Mouse (Mus musculus) intestine, embryonic 16.5 days (tissue): ENCODE results near the gene Adtrp. TPM values are rescaled to one million over a fixed set of nuclear protein-coding genes. Genes with fewer than 3 reads are reported as not detected.

Experiments
- ATAC-seq: fragments of 200-750 bp; cut with Nextera tagmentation; 2 replicates; pipeline ENCODE4 v1.8.0; 2017; ENCODE audit warnings: moderate TSS enrichment, moderate library complexity
- H3K27ac ChIP-seq: fragments of 300-500 bp; sonication (generic); 2 replicates; pipeline ENCODE4 v1.5.1; 2014; ENCODE audit warnings: mild to moderate bottlenecking, low read length
- H3K27me3 ChIP-seq: fragments of 300-500 bp; sonication (generic); replicated peaks from 2 replicates; pipeline ENCODE4 v1.6.1; 2014; ENCODE audit warnings: low read length, control low read depth, mixed read lengths; ENCODE audit not compliant: control insufficient read depth, insufficient read depth
- H3K36me3 ChIP-seq: fragments of 300-500 bp; sonication (generic); 2 replicates; pipeline ENCODE4 v1.6.1; 2014; ENCODE audit warnings: low read length, control low read depth; ENCODE audit not compliant: control insufficient read depth, insufficient read depth
- H3K4me1 ChIP-seq: fragments of 300-500 bp; sonication (generic); 2 replicates; pipeline ENCODE4 v1.6.1; 2014; ENCODE audit warnings: low read length, control low read depth, mixed read lengths; ENCODE audit not compliant: control insufficient read depth, insufficient read depth
- H3K4me2 ChIP-seq: fragments of 300-500 bp; sonication (generic); 2 replicates; pipeline ENCODE4 v1.6.1; 2014; ENCODE audit warnings: low read depth, low read length, control low read depth
- H3K4me3 ChIP-seq: fragments of 300-500 bp; sonication (generic); 2 replicates; pipeline ENCODE4 v1.5.1; 2014; ENCODE audit warnings: mild to moderate bottlenecking, low read length
- H3K9ac ChIP-seq: fragments of 300-500 bp; sonication (generic); 2 replicates; pipeline ENCODE4 v1.6.1; 2014; ENCODE audit warnings: low read depth, low read length
- H3K9me3 ChIP-seq: fragments of 300-500 bp; sonication (generic); 2 replicates; pipeline ENCODE4 v1.6.1; 2016; ENCODE audit warnings: low read length, control low read depth; ENCODE audit not compliant: control insufficient read depth
- WGBS: fragments of 180-500 bp; shearing (Covaris S2); extraction: QIAGEN DNeasy Blood & Tissue Kit; methylation state at CpG from one replicate; pipeline ENCODE4 v1.1.7; 2014; 5-methylcytosine and 5-hydroxymethylcytosine counted together
- polyA plus RNA-seq: library from polyadenylated mRNA; unstranded; fragments of >200 nt; fragmentation: Nextera tagmentation; extraction: Ambion mirVana; gene quantifications from 2 replicates; pipeline ENCODE4 v1.2.1, GENCODE M21; 2015

The Adtrp gene
- polyA plus RNA-seq, 1 experiment from 2014 or later, result 21.5 TPM

GRCm38 (mm10) chr13:41845013-41845412 is 2.5 kb downstream of the Adtrp start:
- Histone ChIP-seq H3K9ac (no peak overlapping the region), H3K4me3 (no peak overlapping the region), H3K4me1 (no peaks in the 10 kb centered on the region), H3K9me3 (no peaks in the 10 kb centered on the region), H3K36me3 (no peaks in the 10 kb centered on the region), H3K27me3 (no peaks in the 10 kb centered on the region), H3K4me2 (no peak overlapping the region), H3K27ac (no peak overlapping the region)
- ATAC-seq, result no peak
- 56% methylated on average over 5 of the region's 5 CpGs for WGBS

- no peaks in the 10 kb centered on the region for H3K36me3 ChIP-seq
Observed at GRCm38 (mm10) chr13:41844071-41844470, 3.4 kb downstream of the Adtrp start.

GRCm38 (mm10) chr13:41833614-41834139 is 13.8 kb downstream of the Adtrp start:
- Histone ChIP-seq H3K27me3 (no peaks in the 10 kb centered on the region), H3K4me2 (no peak overlapping the region), H3K36me3 (no peaks in the 10 kb centered on the region), H3K4me3 (no peak overlapping the region), H3K9ac (no peak overlapping the region), H3K4me1 (no peaks in the 10 kb centered on the region), H3K9me3 (no peaks in the 10 kb centered on the region), H3K27ac (no peak overlapping the region)
- ATAC-seq, result no peak
- 88% methylated on average over 8 of the region's 8 CpGs for WGBS

More at GRCm38 (mm10) chr13:41844071-41844470, 3.4 kb downstream of the Adtrp start:
- ATAC-seq, result no peak
- WGBS, result 79% methylated on average over 4 of the region's 4 CpGs
- H3K27me3 ChIP-seq, result no peaks in the 10 kb centered on the region
- H3K4me2 ChIP-seq, result no peak overlapping the region
- H3K9ac ChIP-seq, result no peak overlapping the region
- no peak overlapping the region for H3K27ac ChIP-seq
- no peak overlapping the region for H3K4me3 ChIP-seq
- no peaks in the 10 kb centered on the region for H3K9me3 ChIP-seq
- no peaks in the 10 kb centered on the region for H3K4me1 ChIP-seq

- Histone ChIP-seq H3K9me3 (no peaks in the 10 kb centered on the region), H3K36me3 (no peaks in the 10 kb centered on the region), H3K9ac (no peak overlapping the region), H3K4me3 (no peak overlapping the region), H3K27me3 (no peaks in the 10 kb centered on the region), H3K4me2 (no peak overlapping the region), H3K4me1 (no peaks in the 10 kb centered on the region), H3K27ac (peak overlapping the region; percentile 71)
- ATAC-seq, result peak; percentile 96
- 73% methylated on average over 8 of the region's 8 CpGs for WGBS
Observed at GRCm38 (mm10) chr13:41828296-41828754, 19.2 kb downstream of the Adtrp start.

- 93% methylated on average over 5 of the region's 5 CpGs for WGBS
- Histone ChIP-seq H3K27me3 (no peaks in the 10 kb centered on the region), H3K9ac (no peak overlapping the region), H3K9me3 (no peaks in the 10 kb centered on the region), H3K4me1 (no peaks in the 10 kb centered on the region), H3K4me3 (no peak overlapping the region), H3K27ac (peak overlapping the region; percentile 71), H3K36me3 (no peaks in the 10 kb centered on the region), H3K4me2 (0 out of 2 replicates have a peak overlapping the region, but pooled peaks have one; percentile 4)
- no peak for ATAC-seq
Observed at GRCm38 (mm10) chr13:41827581-41827980, 19.9 kb downstream of the Adtrp start.

- Histone ChIP-seq H3K36me3 (no peaks in the 10 kb centered on the region), H3K27ac (no peak overlapping the region), H3K27me3 (no peaks in the 10 kb centered on the region), H3K4me2 (no peak overlapping the region), H3K9ac (no peak overlapping the region), H3K4me1 (no peaks in the 10 kb centered on the region), H3K4me3 (no peak overlapping the region), H3K9me3 (no peaks in the 10 kb centered on the region)
- ATAC-seq, result no peak
- WGBS, result 75% methylated on average over 11 of the region's 11 CpGs
Observed at GRCm38 (mm10) chr13:41825379-41825966, 22.0 kb downstream of the Adtrp start.

- no peaks in the 10 kb centered on the region for H3K9me3 ChIP-seq
- 65% methylated on average over 3 of the region's 3 CpGs for WGBS
- H3K4me1 ChIP-seq, result no peaks in the 10 kb centered on the region
- no peaks in the 10 kb centered on the region for H3K36me3 ChIP-seq
- H3K4me2 ChIP-seq, result no peak overlapping the region
- H3K9ac ChIP-seq, result no peak overlapping the region
- H3K27ac ChIP-seq, result no peak overlapping the region
- no peaks in the 10 kb centered on the region for H3K27me3 ChIP-seq
- no peak overlapping the region for H3K4me3 ChIP-seq
- no peak for ATAC-seq
Observed at GRCm38 (mm10) chr13:41823077-41823476, 24.4 kb downstream of the Adtrp start.

GRCm38 (mm10) chr13:41822617-41823016 is 24.9 kb downstream of the Adtrp start:
- Histone ChIP-seq H3K9me3 (no peaks in the 10 kb centered on the region), H3K27ac (no peak overlapping the region), H3K4me3 (no peak overlapping the region), H3K4me1 (no peaks in the 10 kb centered on the region; the same call in 1 of the 2 replicates), H3K9ac (no peak overlapping the region), H3K27me3 (no peaks in the 10 kb centered on the region), H3K4me2 (no peak overlapping the region), H3K36me3 (no peaks in the 10 kb centered on the region)
- no peak for ATAC-seq
- WGBS, result 39% methylated on average over 2 of the region's 2 CpGs

GRCm38 (mm10) chr13:41822091-41822490 is 25.4 kb downstream of the Adtrp start:
- Histone ChIP-seq H3K36me3 (no peaks in the 10 kb centered on the region), H3K9me3 (no peaks in the 10 kb centered on the region), H3K4me1 (no peaks in the 10 kb centered on the region; the same call in 1 of the 2 replicates), H3K4me2 (no peak overlapping the region), H3K9ac (no peak overlapping the region), H3K4me3 (no peak overlapping the region), H3K27me3 (no peaks in the 10 kb centered on the region), H3K27ac (no peak overlapping the region)
- WGBS, result 26% methylated on average over 5 of the region's 5 CpGs
- ATAC-seq, result no peak
